Mouse (Mus musculus): ENCODE measurements around the gene Blzf1.

The Blzf1 gene

GRCm38 (mm10) chr1:164307124-164307751, at the start of gene Blzf1:
Gene Blzf1, minus strand, starts transcription at chr1:164307489.
- DNase-seq = peak; percentile 97

GRCm38 (mm10) chr1:164353443-164353842, 46.2 kb upstream of the Blzf1 start:
- DNase-seq = no peak

- peak; percentile 31 for DNase-seq
These were observed 34.9 kb upstream of the Blzf1 start for GRCm38 (mm10) chr1:164342161-164342560.

- no peak for DNase-seq
These were observed 28.6 kb upstream of the Blzf1 start for GRCm38 (mm10) chr1:164335846-164336245.

- DNase-seq = no peak
These were observed 28.1 kb upstream of the Blzf1 start for GRCm38 (mm10) chr1:164335435-164335834.

- DNase-seq = no peak
These were observed 25.3 kb upstream of the Blzf1 start for GRCm38 (mm10) chr1:164332559-164332958.

GRCm38 (mm10) chr1:164327764-164328163, 20.5 kb upstream of the Blzf1 start:
- DNase-seq = no peak

GRCm38 (mm10) chr1:164326600-164327155, 19.4 kb upstream of the Blzf1 start:
- peak; percentile 23 for DNase-seq

GRCm38 (mm10) chr1:164324878-164325277, 17.6 kb upstream of the Blzf1 start:
- DNase-seq = no peak

- no peak for DNase-seq
These were observed 16.9 kb upstream of the Blzf1 start for GRCm38 (mm10) chr1:164324221-164324620.

- no peak for DNase-seq
These were observed 15.8 kb upstream of the Blzf1 start for GRCm38 (mm10) chr1:164322987-164323650.

- DNase-seq = no peak
These were observed 14.1 kb upstream of the Blzf1 start for GRCm38 (mm10) chr1:164321408-164321807.

GRCm38 (mm10) chr1:164320731-164321130, 13.4 kb upstream of the Blzf1 start:
- peak; percentile 19 for DNase-seq

GRCm38 (mm10) chr1:164319542-164320140, 12.4 kb upstream of the Blzf1 start:
- no peak for DNase-seq

GRCm38 (mm10) chr1:164318474-164318873, 11.2 kb upstream of the Blzf1 start:
- DNase-seq = no peak

- DNase-seq = no peak
These were observed 10.0 kb upstream of the Blzf1 start for GRCm38 (mm10) chr1:164317261-164317660.

- peak; percentile 83 for DNase-seq
These were observed 9.4 kb upstream of the Blzf1 start for GRCm38 (mm10) chr1:164316697-164317096.

GRCm38 (mm10) chr1:164315266-164315665, 8.0 kb upstream of the Blzf1 start:
- DNase-seq = peak; percentile 23

GRCm38 (mm10) chr1:164314085-164314484, 6.8 kb upstream of the Blzf1 start:
- no peak for DNase-seq

GRCm38 (mm10) chr1:164307922-164308321, 633 bp upstream of the Blzf1 start:
- DNase-seq = no peak

- no peak for DNase-seq
These were observed 3.5 kb downstream of the Blzf1 start, which contains the start of gene Nme7 for GRCm38 (mm10) chr1:164303821-164304220. Gene Nme7, plus strand, starts transcription at chr1:164304121.

GRCm38 (mm10) chr1:164301949-164302348, 5.3 kb downstream of the Blzf1 start:
- DNase-seq = no peak

GRCm38 (mm10) chr1:164296473-164296872, 10.8 kb downstream of the Blzf1 start:
- no peak for DNase-seq

- no peak for DNase-seq
These were observed 13.2 kb downstream of the Blzf1 start for GRCm38 (mm10) chr1:164294071-164294470.

Data from lung, postnatal 14 days (tissue).